Mouse (Mus musculus): Measurements from ENCODE around the gene Map3k21.

GRCm38 (mm10) chr8:125993636-125994035 is 83.4 kb downstream of the Map3k21 start:
- TF ChIP-seq CTCF (IDR thresholded peaks at IDR 0.05): no peak
- TF ChIP-seq EP300 (IDR thresholded peaks at IDR 0.05): no peak

Data from lung, postnatal 0 days (tissue).